ENCODE assay signal across 16 mouse cellular contexts in genomic region chr15:6242132-6242531, GRCm38 (mm10). TPM values are rescaled to one million over a fixed set of nuclear protein-coding genes. Genes with fewer than 3 reads are reported as not detected.
A peak's percentile ranks its signal among the peaks of the same experiment; 100 is the strongest.
DNase-seq lines count a peak whose midpoint lies in the region; ATAC-seq and TF ChIP-seq lines count a peak whose summit lies in the region.
"Had no signal": no experiment of that assay in that cellular context is flagged by ENCODE, and none has a peak within 500 bp of the region (broad histone marks: within the 10 kb centered on the region; RNA-seq: fewer than 3 reads in every experiment).

No protein-coding gene starts in this region.

- H3K4me2 ChIP-seq in kidney, postnatal 0 days (ENCODE audit: low read length) = no peak overlapping the region
- H3K4me2 ChIP-seq in kidney, embryonic 15.5 days = no peak overlapping the region
- H3K4me2 ChIP-seq: embryonic facial prominence, embryonic 15.5 days; hindbrain, embryonic 12.5 days; limb, embryonic 13.5 days; midbrain, embryonic 12.5 days; neural tube, embryonic 15.5 days had no signal

- H3K36me3 ChIP-seq in kidney, postnatal 0 days (ENCODE audit: insufficient read depth, low read length) = no peaks in the 10 kb centered on the region
- no peaks in the 10 kb centered on the region for H3K36me3 ChIP-seq in kidney, embryonic 15.5 days
- H3K36me3 ChIP-seq: embryonic facial prominence, embryonic 15.5 days; hindbrain, embryonic 12.5 days; limb, embryonic 13.5 days; midbrain, embryonic 12.5 days; neural tube, embryonic 15.5 days had no signal

- H3K4me3 ChIP-seq in kidney, postnatal 0 days (replicated peaks; ENCODE audit: low read depth, low read length) = no peak overlapping the region
- H3K4me3 ChIP-seq in kidney, embryonic 15.5 days (replicated peaks) = no peak overlapping the region
- no peak overlapping the region for H3K4me3 ChIP-seq in bone marrow macrophage, adult 2 months (ENCODE audit: insufficient read depth, low read length)
- H3K4me3 ChIP-seq: embryonic facial prominence, embryonic 15.5 days; hindbrain, embryonic 12.5 days; limb, embryonic 13.5 days; midbrain, embryonic 12.5 days; neural tube, embryonic 15.5 days had no signal

- TF ChIP-seq CTCF in kidney, postnatal 0 days (IDR thresholded peaks at IDR 0.05; ENCODE audit: low read depth) = no peak
- no peak for TF ChIP-seq CTCF in bone marrow macrophage, adult 2 months (IDR thresholded peaks at IDR 0.05; ENCODE audit: low read depth, low read length)

- H3K9me3 ChIP-seq in kidney, postnatal 0 days (replicated peaks; ENCODE audit: low read length) = no peaks in the 10 kb centered on the region
- H3K9me3 ChIP-seq in kidney, embryonic 15.5 days (replicated peaks) = no peaks in the 10 kb centered on the region
- H3K9me3 ChIP-seq: embryonic facial prominence, embryonic 15.5 days; hindbrain, embryonic 12.5 days; limb, embryonic 13.5 days; midbrain, embryonic 12.5 days; neural tube, embryonic 15.5 days had no signal

- no peak overlapping the region for H3K27ac ChIP-seq in kidney, postnatal 0 days
- no peak overlapping the region for H3K27ac ChIP-seq in kidney, embryonic 15.5 days
- peak overlapping the region; percentile 71 for H3K27ac ChIP-seq in bone marrow macrophage, adult 2 months (ENCODE audit: insufficient read depth, low read depth, low read length)
- H3K27ac ChIP-seq: embryonic facial prominence, embryonic 15.5 days; hindbrain, embryonic 12.5 days; limb, embryonic 13.5 days; midbrain, embryonic 12.5 days; neural tube, embryonic 15.5 days had no signal

- H3K9ac ChIP-seq in kidney, postnatal 0 days (ENCODE audit: low read depth, low read length) = no peak overlapping the region
- no peak overlapping the region for H3K9ac ChIP-seq in kidney, embryonic 15.5 days
- H3K9ac ChIP-seq: embryonic facial prominence, embryonic 15.5 days; hindbrain, embryonic 12.5 days; limb, embryonic 13.5 days; midbrain, embryonic 12.5 days; neural tube, embryonic 15.5 days had no signal

- 54% methylated on average over 4 of the region's 4 CpGs for WGBS in kidney, postnatal 0 days
- 54% methylated on average over 4 of the region's 4 CpGs for WGBS in kidney, embryonic 15.5 days

- no peaks in the 10 kb centered on the region for H3K27me3 ChIP-seq in kidney, postnatal 0 days (ENCODE audit: insufficient read depth, low read length)
- H3K27me3 ChIP-seq in kidney, embryonic 15.5 days = no peaks in the 10 kb centered on the region
- H3K27me3 ChIP-seq: embryonic facial prominence, embryonic 15.5 days; hindbrain, embryonic 12.5 days; limb, embryonic 13.5 days; midbrain, embryonic 12.5 days; neural tube, embryonic 15.5 days had no signal

- peak; percentile 63 for DNase-seq in kidney, postnatal 0 days (ENCODE audit: low spot score)
- peak; percentile 67 for DNase-seq in 416B (ENCODE audit: low read depth)
- DNase-seq in heart, postnatal 10 days = peak; percentile 24 to 48
- DNase-seq in cerebellum, postnatal 36 days = no peak
- no peak for DNase-seq in layer of hippocampus, postnatal 10 days (ENCODE audit: low spot score in 2 of 2)
- DNase-seq: cerebellum, adult 11 months; gastrocnemius, postnatal 36 days; lung, postnatal 10 days; thymus, adult 18-20 months had no signal

- TF ChIP-seq POLR2A in bone marrow macrophage, adult 2 months (IDR thresholded peaks at IDR 0.05; ENCODE audit: borderline replicate concordance, low read depth, low read length) = no peak

- intact Hi-C loops in heart, postnatal 10 days (cut with DNase I) = no loop called here

- ATAC-seq in kidney, postnatal 0 days (replicated peaks; ENCODE audit: low FRiP score, low read depth) = no peak
- no peak for ATAC-seq in kidney, embryonic 15.5 days (replicated peaks; ENCODE audit: low FRiP score)

- H3K4me1 ChIP-seq in kidney, postnatal 0 days (replicated peaks; ENCODE audit: insufficient read depth, low read length) = no peaks in the 10 kb centered on the region
- H3K4me1 ChIP-seq in kidney, embryonic 15.5 days = peaks cover 17% of the 10 kb centered on the region
- peaks cover 24% of the 10 kb centered on the region for H3K4me1 ChIP-seq in bone marrow macrophage, adult 2 months (ENCODE audit: control insufficient read depth, insufficient read depth, low read length)
- H3K4me1 ChIP-seq: hindbrain, embryonic 12.5 days; midbrain, embryonic 12.5 days had no signal

RNA-seq across cellular contexts. Expression of gene Dab2, which starts 57.5 kb away (rescaled TPM):
- 94.5 and 106 TPM in 2 replicates for polyA plus RNA-seq in kidney, postnatal 0 days (2015; fragmentation: Nextera tagmentation; extraction: Ambion mirVana)
- 68.3 and 77.8 TPM in 2 replicates for polyA plus RNA-seq in kidney, embryonic 15.5 days (2015; fragmentation: Nextera tagmentation; extraction: Ambion mirVana)
- polyA plus RNA-seq in bone marrow macrophage, adult 2 months (2012; ENCODE audit: insufficient read depth, insufficient read length, missing spikeins) = 517 and 550 TPM in 2 replicates
- 10 to 100 TPM; 42.4 to 50.6 TPM for total RNA-seq in heart, postnatal 10 days (2021)
- 10 to 100 TPM; 28.4 to 29.9 TPM for total RNA-seq in layer of hippocampus, postnatal 10 days (2021)

Comparison
In these comparisons a context has a peak if more than half of its experiments do, and no peak if none do; other contexts are left out.
1. DNase-seq: peak in kidney, postnatal 0 days (single experiment), 416B (single experiment) and heart, postnatal 10 days (2 of 2); none in cerebellum, postnatal 36 days (0 of 2) and layer of hippocampus, postnatal 10 days (0 of 2).